ENCODE assay signal across 8 mouse cellular contexts in genomic region chr8:120437666-120438395, GRCm38 (mm10).
DNase-seq lines count a peak whose midpoint lies in the region; ATAC-seq and TF ChIP-seq lines count a peak whose summit lies in the region.

No protein-coding gene starts in this region.

- no peak for TF ChIP-seq CTCF in kidney, adult 2 months (conservative IDR thresholded peaks at IDR 0.05; ENCODE audit: insufficient read depth, insufficient read length, low read depth, low read length)

- no peak for ATAC-seq in neural tube, embryonic 12.5 days (ENCODE audit: low FRiP score, low read depth)
- no peak for ATAC-seq in CD4-positive, CD25-positive, alpha-beta regulatory T cell, adult 4 months

- peaks cover 81% of the 10 kb centered on the region for H3K27me3 ChIP-seq in embryonic facial prominence, embryonic 10.5 days (replicated peaks; ENCODE audit: low read depth, poor library complexity, severe bottlenecking)
- H3K27me3 ChIP-seq in kidney, adult 2 months (replicated peaks; ENCODE audit: control insufficient read depth, insufficient read depth, low read length), result no peaks in the 10 kb centered on the region
- no peaks in the 10 kb centered on the region for H3K27me3 ChIP-seq in neural tube, embryonic 12.5 days (replicated peaks)

- H3K36me3 ChIP-seq in embryonic facial prominence, embryonic 10.5 days (replicated peaks), result 0 out of 2 replicates have a peak, but pooled peaks cover 5% of the 10 kb centered on the region
- H3K36me3 ChIP-seq in kidney, adult 2 months (ENCODE audit: control insufficient read depth, insufficient read depth, low read length), result no peaks in the 10 kb centered on the region
- no peaks in the 10 kb centered on the region for H3K36me3 ChIP-seq in neural tube, embryonic 12.5 days

- peaks cover 86% of the 10 kb centered on the region for H3K4me1 ChIP-seq in embryonic facial prominence, embryonic 10.5 days
- peaks cover 8% of the 10 kb centered on the region; the same call in 1 of the 2 replicates for H3K4me1 ChIP-seq in kidney, adult 2 months (ENCODE audit: control insufficient read depth, insufficient read depth, low read length)
- H3K4me1 ChIP-seq in neural tube, embryonic 12.5 days, result peaks cover 79% of the 10 kb centered on the region

- H3K4me3 ChIP-seq in embryonic facial prominence, embryonic 10.5 days, result no peak overlapping the region
- H3K4me3 ChIP-seq in kidney, adult 2 months (ENCODE audit: insufficient read depth, low read depth, low read length), result no peak overlapping the region
- H3K4me3 ChIP-seq in neural tube, embryonic 12.5 days, result no peak overlapping the region

- 0 out of 2 replicates have a peak overlapping the region, but pooled peaks have one; percentile 2 for H3K27ac ChIP-seq in embryonic facial prominence, embryonic 10.5 days (replicated peaks)
- no peak overlapping the region for H3K27ac ChIP-seq in kidney, adult 2 months (ENCODE audit: insufficient read depth, low read depth, low read length)
- no peak overlapping the region; the same call in 1 of the 2 replicates for H3K27ac ChIP-seq in neural tube, embryonic 12.5 days

- WGBS in embryonic facial prominence, embryonic 10.5 days, result 67% methylated on average over 21 of the region's 21 CpGs
- WGBS in kidney, adult 2 months, result 44% methylated on average over 21 of the region's 21 CpGs
- 56% methylated on average over 21 of the region's 21 CpGs for WGBS in neural tube, embryonic 12.5 days

- H3K9ac ChIP-seq in neural tube, embryonic 12.5 days, result 0 out of 2 replicates have a peak overlapping the region, but pooled peaks have one; percentile 22

- peaks cover 5% of the 10 kb centered on the region; the same call in 1 of the 2 replicates for H3K9me3 ChIP-seq in embryonic facial prominence, embryonic 10.5 days
- peaks cover 4% of the 10 kb centered on the region; the same call in 1 of the 2 replicates for H3K9me3 ChIP-seq in neural tube, embryonic 12.5 days

- TF ChIP-seq POLR2A in kidney, adult 2 months (IDR thresholded peaks at IDR 0.05; ENCODE audit: low read depth, low read length), result no peak

- peak; percentile 38 to 46 for DNase-seq in layer of hippocampus, postnatal 36 days
- DNase-seq in layer of hippocampus, adult 9-10 months (ENCODE audit: low spot score), result no peak
- DNase-seq in cerebellum, adult 11 months, result peak; percentile 69
- no peak for DNase-seq in embryonic facial prominence, embryonic 10.5 days (ENCODE audit: low spot score)
- peak; percentile 86 for DNase-seq in kidney, adult 2 months
- DNase-seq in embryo, embryonic 10.5 days (ENCODE audit: low spot score), result no peak

- H3K4me2 ChIP-seq in neural tube, embryonic 12.5 days (replicated peaks), result no peak overlapping the region

Comparison
In these comparisons a context has a peak if more than half of its experiments do, and no peak if none do; other contexts are left out.
1. DNase-seq: peak in layer of hippocampus, postnatal 36 days (2 of 2), cerebellum, adult 11 months (single experiment) and kidney, adult 2 months (single experiment); none in layer of hippocampus, adult 9-10 months (single experiment), embryonic facial prominence, embryonic 10.5 days (single experiment) and embryo, embryonic 10.5 days (single experiment).